Mouse (Mus musculus): ENCODE results near the gene Aimp1.
A peak's percentile ranks its signal among the peaks of the same experiment; 100 is the strongest.

GRCm38 (mm10) chr3:132684231-132684928 lies at the start of gene Aimp1:
- no peak for TF ChIP-seq CTCF (IDR thresholded peaks at IDR 0.05; ENCODE audit: borderline replicate concordance, insufficient read depth, low read depth, low read length)
- TF ChIP-seq POLR2A (IDR thresholded peaks at IDR 0.05; ENCODE audit: borderline replicate concordance, insufficient read depth, low read length), result peak; percentile 70; the same call in 1 of the 2 replicates

Data from cerebellum, adult 2 months (tissue).